Mouse (Mus musculus) embryonic fibroblast, embryonic 13.5 days (primary cell): ENCODE results near the gene Rps17.

Experiments used
- CTCF ChIP-seq: IDR thresholded peaks from 2 replicates; pipeline ENCODE4 v1.5.1; 2011; ENCODE audit warnings: mild to moderate bottlenecking, control low read depth, low read length, moderate library complexity, borderline replicate concordance; ENCODE audit not compliant: insufficient read depth
- POLR2A ChIP-seq: IDR thresholded peaks from 2 replicates; pipeline ENCODE4 v1.6.1; 2011; ENCODE audit warnings: low read depth, mild to moderate bottlenecking, control low read depth, low read length, moderate library complexity

GRCm38 (mm10) chr7:81343316-81343715 is 1.7 kb downstream of the Rps17 start:
- TF ChIP-seq CTCF (no peak), POLR2A (0 out of 2 replicates have a peak, but pooled peaks have one; percentile 11)
